In genomic region chr5:107901014-107901615, GRCm38 (mm10) we compare ENCODE assay signal across 8 mouse cellular contexts. TPM values are rescaled to one million over a fixed set of nuclear protein-coding genes. Genes with fewer than 3 reads are reported as not detected.
DNase-seq lines count a peak whose midpoint lies in the region; ATAC-seq and TF ChIP-seq lines count a peak whose summit lies in the region.

No protein-coding gene starts in this region.

- H3K4me1 ChIP-seq in kidney, adult 2 months (ENCODE audit: control insufficient read depth, insufficient read depth, low read length), result peaks cover 3% of the 10 kb centered on the region; the same call in 1 of the 2 replicates
- peaks cover 3% of the 10 kb centered on the region; the same call in 1 of the 2 replicates for H3K4me1 ChIP-seq in cortical plate, adult 2 months (ENCODE audit: control insufficient read depth, insufficient read depth, low read length)
- H3K4me1 ChIP-seq in midbrain, postnatal 0 days (ENCODE audit: insufficient read depth, low read length), result no peaks in the 10 kb centered on the region

- peak; percentile 68 for ATAC-seq in inflammation-experienced regulatory T-cells, adult 6 months
- ATAC-seq in midbrain, postnatal 0 days (ENCODE audit: low FRiP score), result no peak

- no peak for TF ChIP-seq CTCF in kidney, adult 2 months (conservative IDR thresholded peaks at IDR 0.05; ENCODE audit: insufficient read depth, insufficient read length, low read depth, low read length)
- no peak for TF ChIP-seq CTCF in cortical plate, adult 2 months (IDR thresholded peaks at IDR 0.05; ENCODE audit: extremely low read depth, insufficient read depth, low read length)
- TF ChIP-seq CTCF in midbrain, postnatal 0 days (IDR thresholded peaks at IDR 0.05), result no peak

- peak overlapping the region; percentile 47 for H3K4me2 ChIP-seq in midbrain, postnatal 0 days (ENCODE audit: low read depth, low read length, poor library complexity, severe bottlenecking)

- no peaks in the 10 kb centered on the region for H3K9me3 ChIP-seq in midbrain, postnatal 0 days (ENCODE audit: low read length)

- under 1% methylated on average over 23 of the region's 23 CpGs for WGBS in kidney, adult 2 months
- under 1% methylated on average over 23 of the region's 23 CpGs for WGBS in midbrain, postnatal 0 days

- 0 out of 2 replicates have a peak overlapping the region, but pooled peaks have one; percentile 37 for H3K27ac ChIP-seq in kidney, adult 2 months (ENCODE audit: insufficient read depth, low read depth, low read length)
- 0 out of 2 replicates have a peak overlapping the region, but pooled peaks have one; percentile 14 for H3K27ac ChIP-seq in cortical plate, adult 2 months (ENCODE audit: insufficient read depth, low read length)
- H3K27ac ChIP-seq in midbrain, postnatal 0 days (ENCODE audit: low read depth, low read length), result peak overlapping the region; percentile 93

- H3K9ac ChIP-seq in midbrain, postnatal 0 days (replicated peaks; ENCODE audit: low read length, poor library complexity, severe bottlenecking), result peak overlapping the region; percentile 96

- no peak for DNase-seq in kidney, adult 2 months
- no peak for DNase-seq in kidney, adult 18-20 months
- DNase-seq in CD4-positive, CD25-positive, alpha-beta regulatory T cell, adult 2 months (ENCODE audit: low read depth, low spot score), result peak; percentile 73
- DNase-seq in midbrain, postnatal 0 days (ENCODE audit: low spot score), result no peak
- DNase-seq in urinary bladder, postnatal 36 days (ENCODE audit: low spot score in 2 of 2), result no peak
- no peak for DNase-seq in kidney, postnatal 4 days

- H3K4me3 ChIP-seq in kidney, adult 2 months (ENCODE audit: insufficient read depth, low read depth, low read length), result peak overlapping the region; percentile 97
- H3K4me3 ChIP-seq in cortical plate, adult 2 months (ENCODE audit: insufficient read depth, low read length), result peak overlapping the region; percentile 91
- H3K4me3 ChIP-seq in midbrain, postnatal 0 days (ENCODE audit: low read depth, low read length), result peak overlapping the region; percentile 98

- TF ChIP-seq POLR2A in kidney, adult 2 months (IDR thresholded peaks at IDR 0.05; ENCODE audit: low read depth, low read length), result no peak
- TF ChIP-seq POLR2A in cortical plate, adult 2 months (IDR thresholded peaks at IDR 0.05; ENCODE audit: extremely low read depth, insufficient read depth, low read length), result 0 out of 2 replicates have a peak, but pooled peaks have one; percentile 13

- no peaks in the 10 kb centered on the region for H3K27me3 ChIP-seq in kidney, adult 2 months (replicated peaks; ENCODE audit: control insufficient read depth, insufficient read depth, low read length)
- no peaks in the 10 kb centered on the region for H3K27me3 ChIP-seq in midbrain, postnatal 0 days (ENCODE audit: insufficient read depth, low read length)

- peaks cover 14% of the 10 kb centered on the region for H3K36me3 ChIP-seq in kidney, adult 2 months (ENCODE audit: control insufficient read depth, insufficient read depth, low read length)
- H3K36me3 ChIP-seq in midbrain, postnatal 0 days (ENCODE audit: insufficient read depth, low read length), result peaks cover 13% of the 10 kb centered on the region

RNA-seq across cellular contexts. Expression of gene Rpl5, which starts 0.8 kb away (rescaled TPM):
- polyA plus RNA-seq in kidney, adult 2 months (2012; rRNA removed), result 16.3 and 21.5 TPM in 2 replicates
- 82.5 and 92.9 TPM in 2 replicates for polyA plus RNA-seq in cortical plate, adult 2 months (2012; rRNA removed)
- polyA plus RNA-seq in inflammation-experienced regulatory T-cells, adult 6 months (2017; shearing (Covaris generic)), result 100 to 1,000 TPM in 1 of 3 experiments, 10 to 100 TPM in 2; 47.1 to 105 (median 92.6) TPM
- total RNA-seq in midbrain, postnatal 0 days (2014; rRNA removed), result 128 and 189 TPM in 2 replicates
- 62.2 and 63.1 TPM in 2 replicates for polyA plus RNA-seq in midbrain, postnatal 0 days (2015; fragmentation: Nextera tagmentation; extraction: Ambion mirVana)

RNA-seq across cellular contexts. Expression of gene Evi5, which starts 26.2 kb away (rescaled TPM):
- polyA plus RNA-seq in kidney, adult 2 months (2012; rRNA removed), result 37.3 and 39.0 TPM in 2 replicates
- polyA plus RNA-seq in cortical plate, adult 2 months (2012; rRNA removed), result 56.9 and 64.6 TPM in 2 replicates
- 1 to 10 TPM in 2 of 3 experiments, under 1 TPM in 1; 0.57 to 1.3 (median 1.3) TPM for polyA plus RNA-seq in inflammation-experienced regulatory T-cells, adult 6 months (2017; shearing (Covaris generic))
- 47.1 and 68.6 TPM in 2 replicates for total RNA-seq in midbrain, postnatal 0 days (2014; rRNA removed)
- 53.1 and 55.0 TPM in 2 replicates for polyA plus RNA-seq in midbrain, postnatal 0 days (2015; fragmentation: Nextera tagmentation; extraction: Ambion mirVana)

Comparison
In these comparisons a context has a peak if more than half of its experiments do, and no peak if none do; other contexts are left out.
1. H3K27ac ChIP-seq: peak in every context shown above with its lines; median percentile 93 in midbrain, postnatal 0 days; 37 in kidney, adult 2 months; 14 in cortical plate, adult 2 months.
2. RNA of gene Evi5, which starts 26.2 kb away (polyA plus RNA-seq): 56.9 to 64.6 TPM in cortical plate, adult 2 months, 53.1 to 55.0 TPM in midbrain, postnatal 0 days and 37.3 to 39.0 TPM in kidney, adult 2 months; 0.57 to 1.3 TPM in inflammation-experienced regulatory T-cells, adult 6 months; every median in the first group is over 10 times any median in the second.
3. Peak in every context shown above with its lines, with median percentiles within 50 percentile points of each other: H3K4me3 ChIP-seq.